Mouse (Mus musculus): ENCODE measurements around the gene Wfdc11. TPM values are rescaled to one million over a fixed set of nuclear protein-coding genes. Genes with fewer than 3 reads are reported as not detected.
"Not testable (repeated sequence)": the region's sequence is repeated elsewhere in the genome, so short reads cannot be mapped to it uniquely, and the experiment has no call there.

The Wfdc11 gene
- polyA plus RNA-seq, 1 experiment from 2014 or later = not detected

DNA sequence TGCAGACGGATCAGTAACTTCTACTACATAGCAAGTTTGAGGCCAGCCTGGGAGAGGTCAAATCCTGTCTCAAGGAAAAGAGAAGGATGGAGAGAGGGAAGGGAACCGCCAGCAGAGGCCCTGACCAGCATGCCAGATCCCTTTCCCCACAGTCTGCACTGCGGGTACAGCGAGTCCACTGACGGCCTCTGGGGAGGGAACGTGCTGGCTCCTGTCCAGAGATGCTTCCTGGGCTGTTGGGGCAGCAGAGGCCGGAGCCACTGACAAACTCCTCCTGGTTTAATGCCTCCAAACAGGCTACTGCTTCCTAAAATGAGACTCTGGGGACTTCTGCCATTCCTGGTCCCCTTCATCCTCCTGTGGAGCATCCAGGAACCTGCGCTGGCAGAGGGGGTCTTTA lies 60.4 kb downstream of the Wfdc11 start, which contains the start of the genes Wfdc6b and Wfdc8:
Gene Wfdc6b (plus strand): TSS at position 52 of the 400 bp plus-strand sequence.
Gene Wfdc8 (minus strand): TSS at position 156 of the 400 bp plus-strand sequence.
- H3K4me3 ChIP-seq (ENCODE audit: low read depth, low read length); H3K9me3 ChIP-seq (replicated peaks; ENCODE audit: control insufficient read depth, low read length, poor library complexity, severe bottlenecking); H3K27ac ChIP-seq (ENCODE audit: low read length); H3K36me3 ChIP-seq (ENCODE audit: control insufficient read depth, insufficient read depth, low read length); H3K4me2 ChIP-seq (ENCODE audit: low read length); H3K4me1 ChIP-seq (ENCODE audit: control insufficient read depth, insufficient read depth, low read length); ATAC-seq; H3K9ac ChIP-seq (ENCODE audit: low read depth, low read length); H3K27me3 ChIP-seq (ENCODE audit: control insufficient read depth, insufficient read depth, low read depth, low read length): not testable (repeated sequence)
- 60% methylated on average over 8 of the region's 8 CpGs for WGBS

Other genes with a start within 250 kb of the Wfdc11 start
- gene Sdc4, start 230.2 kb downstream of the Wfdc11 start, polyA plus RNA-seq (2015; fragmentation: Nextera tagmentation; extraction: Ambion mirVana) = 6.3 and 8.7 TPM in 2 replicates
- 86.7 and 90.0 TPM in 2 replicates for gene Sys1, start 217.1 kb downstream of the Wfdc11 start, polyA plus RNA-seq (2015; fragmentation: Nextera tagmentation; extraction: Ambion mirVana)
- gene Gm20458, start 213.1 kb downstream of the Wfdc11 start, polyA plus RNA-seq (2015; fragmentation: Nextera tagmentation; extraction: Ambion mirVana) = 7.5 and 8.2 TPM in 2 replicates
- gene Trp53tg5, start 200.4 kb downstream of the Wfdc11 start, polyA plus RNA-seq (2015; fragmentation: Nextera tagmentation; extraction: Ambion mirVana) = not detected in 2 replicates
- gene Dbndd2, start 188.0 kb downstream of the Wfdc11 start, polyA plus RNA-seq (2015; fragmentation: Nextera tagmentation; extraction: Ambion mirVana) = 16.6 and 17.8 TPM in 2 replicates
- 87.7 and 97.0 TPM in 2 replicates for gene Pigt, start 176.6 kb downstream of the Wfdc11 start, polyA plus RNA-seq (2015; fragmentation: Nextera tagmentation; extraction: Ambion mirVana)
- gene Wfdc2, start 111.7 kb downstream of the Wfdc11 start, polyA plus RNA-seq (2015; fragmentation: Nextera tagmentation; extraction: Ambion mirVana) = 2.3 and 2.5 TPM in 2 replicates
- gene Spint3, start 100.6 kb downstream of the Wfdc11 start, polyA plus RNA-seq (2015; fragmentation: Nextera tagmentation; extraction: Ambion mirVana) = not detected in 2 replicates
- not detected in 2 replicates for gene Wfdc6a, start 88.6 kb downstream of the Wfdc11 start, polyA plus RNA-seq (2015; fragmentation: Nextera tagmentation; extraction: Ambion mirVana)
- not detected in 2 replicates for gene Eppin, start 80.5 kb downstream of the Wfdc11 start, polyA plus RNA-seq (2015; fragmentation: Nextera tagmentation; extraction: Ambion mirVana)
- not detected in 2 replicates for gene Wfdc6b, start 60.6 kb downstream of the Wfdc11 start, polyA plus RNA-seq (2015; fragmentation: Nextera tagmentation; extraction: Ambion mirVana)
- gene Wfdc8, start 60.5 kb downstream of the Wfdc11 start, polyA plus RNA-seq (2015; fragmentation: Nextera tagmentation; extraction: Ambion mirVana) = not detected in 2 replicates
- not detected in 2 replicates for gene Wfdc16, start 35.3 kb downstream of the Wfdc11 start, polyA plus RNA-seq (2015; fragmentation: Nextera tagmentation; extraction: Ambion mirVana)
- gene Wfdc10, start 18.0 kb downstream of the Wfdc11 start, polyA plus RNA-seq (2015; fragmentation: Nextera tagmentation; extraction: Ambion mirVana) = not detected in 2 replicates
- gene Wfdc9, start 17.5 kb downstream of the Wfdc11 start, polyA plus RNA-seq (2015; fragmentation: Nextera tagmentation; extraction: Ambion mirVana) = not detected in 2 replicates
- gene Wfdc13, start 11.0 kb upstream of the Wfdc11 start, polyA plus RNA-seq (2015; fragmentation: Nextera tagmentation; extraction: Ambion mirVana) = not detected in 2 replicates
- gene Spint4, start 24.4 kb upstream of the Wfdc11 start, polyA plus RNA-seq (2015; fragmentation: Nextera tagmentation; extraction: Ambion mirVana) = not detected in 2 replicates
- not detected in 2 replicates for gene Spint5, start 41.2 kb upstream of the Wfdc11 start, polyA plus RNA-seq (2015; fragmentation: Nextera tagmentation; extraction: Ambion mirVana)
- gene Wfdc3, start 71.8 kb upstream of the Wfdc11 start, polyA plus RNA-seq (2015; fragmentation: Nextera tagmentation; extraction: Ambion mirVana) = 1.5 and 1.7 TPM in 2 replicates
- 55.1 and 58.4 TPM in 2 replicates for gene Dnttip1, start 71.9 kb upstream of the Wfdc11 start, polyA plus RNA-seq (2015; fragmentation: Nextera tagmentation; extraction: Ambion mirVana)
- gene Ube2c, start 95.8 kb upstream of the Wfdc11 start, polyA plus RNA-seq (2015; fragmentation: Nextera tagmentation; extraction: Ambion mirVana) = 35.4 and 45.7 TPM in 2 replicates
- 0.43 TPM in 1 of 2 replicates, not detected in the other for gene Tnnc2, start 105.9 kb upstream of the Wfdc11 start, polyA plus RNA-seq (2015; fragmentation: Nextera tagmentation; extraction: Ambion mirVana)
- 35.3 and 41.4 TPM in 2 replicates for gene Snx21, start 111.7 kb upstream of the Wfdc11 start, polyA plus RNA-seq (2015; fragmentation: Nextera tagmentation; extraction: Ambion mirVana)
- 17.8 and 19.6 TPM in 2 replicates for gene Acot8, start 130.8 kb upstream of the Wfdc11 start, polyA plus RNA-seq (2015; fragmentation: Nextera tagmentation; extraction: Ambion mirVana)
- 17.0 and 17.4 TPM in 2 replicates for gene Zswim3, start 131.0 kb upstream of the Wfdc11 start, polyA plus RNA-seq (2015; fragmentation: Nextera tagmentation; extraction: Ambion mirVana)
- 29.5 and 29.9 TPM in 2 replicates for gene Zswim1, start 148.6 kb upstream of the Wfdc11 start, polyA plus RNA-seq (2015; fragmentation: Nextera tagmentation; extraction: Ambion mirVana)
- not detected in 2 replicates for gene Spata25, start 154.4 kb upstream of the Wfdc11 start, polyA plus RNA-seq (2015; fragmentation: Nextera tagmentation; extraction: Ambion mirVana)
- 95.4 and 95.6 TPM in 2 replicates for gene Ctsa, start 158.8 kb upstream of the Wfdc11 start, polyA plus RNA-seq (2015; fragmentation: Nextera tagmentation; extraction: Ambion mirVana)
- gene Neurl2, start 159.4 kb upstream of the Wfdc11 start, polyA plus RNA-seq (2015; fragmentation: Nextera tagmentation; extraction: Ambion mirVana) = 5.4 and 7.0 TPM in 2 replicates
- 83.9 and 84.4 TPM in 2 replicates for gene Pltp, start 183.6 kb upstream of the Wfdc11 start, polyA plus RNA-seq (2015; fragmentation: Nextera tagmentation; extraction: Ambion mirVana)
- gene Pcif1, start 205.2 kb upstream of the Wfdc11 start, polyA plus RNA-seq (2015; fragmentation: Nextera tagmentation; extraction: Ambion mirVana) = 78.9 and 85.6 TPM in 2 replicates
- 16.2 and 16.9 TPM in 2 replicates for gene Zfp335, start 237.7 kb upstream of the Wfdc11 start, polyA plus RNA-seq (2015; fragmentation: Nextera tagmentation; extraction: Ambion mirVana)